Mouse (Mus musculus) limb, embryonic 14.5 days (tissue): Measurements from ENCODE around the gene Fbxl8. TPM values are rescaled to one million over a fixed set of nuclear protein-coding genes. Genes with fewer than 3 reads are reported as not detected.

Source experiments
- ATAC-seq: fragments of 200-750 bp; cut with Nextera tagmentation; 2 replicates; pipeline ENCODE4 v1.8.0; 2017; ENCODE audit warnings: low read depth, moderate number of reproducible peaks, moderate TSS enrichment; ENCODE audit not compliant: low FRiP score
- DNase-seq: peaks from one replicate; pipeline ENCODE4 v3.0.0-alpha.2; 2015; ENCODE audit warnings: low spot score
- H3K27ac ChIP-seq: fragments of 300-500 bp; sonication (generic); replicated peaks from 2 replicates; pipeline ENCODE4 v1.5.1; 2014; ENCODE audit warnings: low read depth, mild to moderate bottlenecking, low read length, moderate library complexity, mixed read lengths
- H3K27me3 ChIP-seq: fragments of 300-500 bp; sonication (generic); 2 replicates; pipeline ENCODE4 v1.6.1; 2014; ENCODE audit warnings: low read length, mixed read lengths; ENCODE audit not compliant: control insufficient read depth, insufficient read depth
- H3K36me3 ChIP-seq: fragments of 300-500 bp; sonication (generic); 2 replicates; pipeline ENCODE4 v1.6.1; 2014; ENCODE audit warnings: mild to moderate bottlenecking, low read length, moderate library complexity, mixed read lengths; ENCODE audit not compliant: control insufficient read depth, insufficient read depth
- H3K4me1 ChIP-seq: fragments of 300-500 bp; sonication (generic); 2 replicates; pipeline ENCODE4 v1.6.1; 2014; ENCODE audit warnings: antibody characterized with exemption, low read length, mixed read lengths; ENCODE audit not compliant: control insufficient read depth, insufficient read depth
- H3K4me2 ChIP-seq: fragments of 300-500 bp; sonication (generic); replicated peaks from 2 replicates; pipeline ENCODE4 v1.6.1; 2014; ENCODE audit warnings: low read depth, mild to moderate bottlenecking, low read length, moderate library complexity; ENCODE audit not compliant: severe bottlenecking
- H3K4me3 ChIP-seq: fragments of 300-500 bp; sonication (generic); replicated peaks from 2 replicates; pipeline ENCODE4 v1.5.1; 2014; ENCODE audit warnings: low read length
- H3K9ac ChIP-seq: fragments of 300-500 bp; sonication (generic); 2 replicates; pipeline ENCODE4 v1.6.1; 2014; ENCODE audit warnings: mild to moderate bottlenecking, low read depth, low read length, moderate library complexity; ENCODE audit not compliant: severe bottlenecking
- H3K9me3 ChIP-seq: fragments of 300-500 bp; sonication (generic); 2 replicates; pipeline ENCODE4 v1.6.1; 2016; ENCODE audit warnings: low read length; ENCODE audit not compliant: control insufficient read depth
- POLR2A ChIP-seq: fragments of 200-500 bp; IDR thresholded peaks from 2 replicates; pipeline ENCODE4 v1.8.0; 2012; ENCODE audit warnings: inconsistent platforms, mild to moderate bottlenecking, moderate library complexity, borderline replicate concordance; ENCODE audit not compliant: insufficient read depth, insufficient read length; ENCODE audit errors: extremely low read depth
- WGBS: fragments of 180-500 bp; shearing (Covaris S2); extraction: QIAGEN DNeasy Blood & Tissue Kit; methylation state at CpG from one replicate; pipeline ENCODE4 v1.1.7; 2014; 5-methylcytosine and 5-hydroxymethylcytosine counted together
- polyA plus RNA-seq, 2 experiments: library from polyadenylated mRNA; depleted of rRNA in 1 of 2; stranded (reverse) in 1 of 2; unstranded in 1 of 2; fragments of >200 nt; fragmentation: Nextera tagmentation in 1 of 2; extraction: Ambion mirVana in 1 of 2; gene quantifications; 2 replicates each; pipeline versions ENCODE4 v1.2.1 to v1.2.3; 2012 to 2014

The Fbxl8 gene
- polyA plus RNA-seq, 2 experiments, result 2.9 to 4.0 TPM

DNA sequence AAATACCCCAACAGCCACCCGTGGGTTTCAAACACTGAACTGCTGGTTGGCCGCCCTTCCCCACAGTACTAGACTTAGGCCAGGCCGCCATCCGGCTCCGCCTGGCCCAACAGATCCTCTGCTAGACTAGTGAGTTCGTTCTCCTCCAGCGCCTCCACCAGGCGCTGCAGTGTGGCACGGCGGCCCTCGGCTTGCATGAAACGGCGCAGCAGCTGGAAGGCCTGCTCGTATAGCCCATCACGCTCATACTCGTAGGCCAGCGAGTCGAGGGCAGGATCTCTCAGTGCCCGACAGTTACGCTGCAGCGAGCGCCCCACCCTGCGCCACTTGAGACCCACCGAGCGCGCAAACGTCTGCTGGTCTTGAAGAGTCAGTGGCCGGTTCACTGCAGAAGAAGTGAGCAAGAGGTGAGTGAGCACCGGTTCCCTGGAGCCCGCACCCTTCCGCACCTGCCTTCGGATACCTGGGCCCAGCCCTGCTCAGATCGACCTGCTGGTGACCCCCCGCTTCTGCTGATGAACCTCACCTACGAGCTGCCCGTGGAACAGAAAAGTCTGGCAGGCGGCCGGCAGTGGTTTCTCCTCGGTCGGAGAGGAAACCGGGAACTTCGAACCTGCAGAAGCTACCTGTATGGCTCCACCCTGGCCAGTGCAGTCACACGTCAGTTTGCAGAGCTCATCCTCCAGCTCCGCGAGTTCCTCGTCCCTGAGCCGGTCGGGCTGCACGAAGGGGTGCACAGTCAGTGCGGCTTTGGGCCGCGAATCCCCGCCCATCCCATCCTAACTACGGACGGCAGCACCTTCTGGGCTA is 5.3 kb upstream of the Fbxl8 start:
- Histone ChIP-seq H3K9ac (0 out of 2 replicates have a peak overlapping the region, but pooled peaks have one; percentile 36), H3K4me2 (peak overlapping the region; percentile 72), H3K27me3 (peaks cover 55% of the 10 kb centered on the region), H3K4me3 (peak overlapping the region; percentile 38), H3K4me1 (peaks cover 21% of the 10 kb centered on the region), H3K9me3 (no peaks in the 10 kb centered on the region; the same call in 1 of the 2 replicates), H3K36me3 (no peaks in the 10 kb centered on the region), H3K27ac (no peak overlapping the region)
- ATAC-seq (no peak), DNase-seq (no peak)
- TF ChIP-seq POLR2A, result no peak
- WGBS, result 3% methylated on average over 55 of the region's 55 CpGs

DNA sequence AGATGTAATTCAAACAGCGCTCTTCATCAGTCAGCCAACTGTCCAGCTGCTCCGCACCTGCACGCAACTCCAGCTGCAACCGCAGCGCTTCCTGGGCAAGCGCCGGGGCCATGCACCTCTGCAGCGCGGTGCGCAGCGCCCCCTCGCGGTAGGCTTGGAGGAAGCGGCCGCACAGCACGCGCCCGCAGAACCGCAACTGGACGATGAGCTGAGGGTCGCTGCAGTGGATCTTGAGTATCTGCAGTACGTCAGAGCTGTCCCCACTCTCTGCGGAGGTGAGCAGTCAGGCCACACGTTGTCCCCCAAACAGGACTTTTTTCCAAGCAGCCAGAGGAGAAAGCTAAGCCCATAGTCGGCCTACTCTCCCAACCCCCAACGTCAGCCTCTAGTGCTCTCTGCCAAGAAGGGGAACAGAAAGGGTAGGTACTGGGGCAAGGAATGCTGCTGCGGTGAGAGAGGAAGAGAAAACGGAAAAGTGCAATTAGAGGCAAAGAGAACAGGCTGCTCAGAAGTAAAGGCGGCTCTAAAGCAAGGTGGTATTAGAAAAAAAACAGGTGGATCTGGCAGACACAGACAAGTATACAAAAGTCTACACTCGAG is 4.6 kb upstream of the Fbxl8 start:
- WGBS, result 5% methylated on average over 29 of the region's 30 CpGs
- Histone ChIP-seq H3K9ac (0 out of 2 replicates have a peak overlapping the region, but pooled peaks have one; percentile 36), H3K9me3 (no peaks in the 10 kb centered on the region; the same call in 1 of the 2 replicates), H3K4me1 (peaks cover 23% of the 10 kb centered on the region), H3K27ac (no peak overlapping the region), H3K36me3 (no peaks in the 10 kb centered on the region), H3K4me2 (peak overlapping the region; percentile 72), H3K27me3 (peaks cover 59% of the 10 kb centered on the region), H3K4me3 (peak overlapping the region; percentile 38)
- peak; percentile 62 for DNase-seq
- TF ChIP-seq POLR2A, result no peak
- ATAC-seq, result peak; percentile 58

DNA sequence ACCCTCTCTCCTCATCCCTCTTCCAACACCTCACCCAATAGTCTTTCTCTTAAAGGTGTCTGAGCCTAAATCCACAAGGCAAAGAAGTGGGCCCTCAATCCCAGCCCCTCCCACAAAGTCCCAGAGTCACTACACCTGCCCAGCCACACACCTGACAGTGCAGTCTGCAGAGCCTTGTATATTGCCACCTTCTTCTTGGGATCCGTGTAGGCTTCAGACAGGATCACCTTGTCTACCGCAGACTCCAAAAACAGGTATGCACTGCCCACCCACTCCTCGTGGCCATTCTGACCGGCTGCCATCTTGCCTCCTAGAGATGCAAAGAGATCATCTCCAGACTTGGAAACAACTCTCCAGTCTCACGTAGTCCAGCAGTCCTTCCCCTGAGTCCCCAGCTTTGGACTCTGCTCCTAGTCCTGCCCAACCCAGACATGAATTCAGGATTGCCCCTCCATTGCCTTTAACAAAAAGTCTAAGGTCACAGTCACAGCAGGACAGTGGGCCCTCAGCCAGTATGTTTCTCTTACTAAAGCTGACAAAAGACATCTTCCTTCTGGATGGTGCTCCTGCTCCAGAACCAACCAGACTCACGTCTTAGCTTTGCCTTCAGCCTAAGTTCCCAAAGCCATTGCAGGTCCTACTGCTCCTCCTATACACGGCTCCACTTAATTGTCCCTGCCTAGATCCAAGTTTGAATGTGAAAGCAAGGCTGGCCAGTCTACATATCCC is 3.9 kb upstream of the Fbxl8 start:
- Histone ChIP-seq H3K4me1 (peaks cover 21% of the 10 kb centered on the region), H3K36me3 (no peaks in the 10 kb centered on the region), H3K4me2 (no peak overlapping the region), H3K9me3 (no peaks in the 10 kb centered on the region; the same call in 1 of the 2 replicates), H3K27me3 (peaks cover 58% of the 10 kb centered on the region), H3K27ac (no peak overlapping the region), H3K4me3 (no peak overlapping the region), H3K9ac (no peak overlapping the region)
- 64% methylated on average over 7 of the region's 7 CpGs for WGBS
- ATAC-seq, result no peak
- no peak for TF ChIP-seq POLR2A
- no peak for DNase-seq

DNA sequence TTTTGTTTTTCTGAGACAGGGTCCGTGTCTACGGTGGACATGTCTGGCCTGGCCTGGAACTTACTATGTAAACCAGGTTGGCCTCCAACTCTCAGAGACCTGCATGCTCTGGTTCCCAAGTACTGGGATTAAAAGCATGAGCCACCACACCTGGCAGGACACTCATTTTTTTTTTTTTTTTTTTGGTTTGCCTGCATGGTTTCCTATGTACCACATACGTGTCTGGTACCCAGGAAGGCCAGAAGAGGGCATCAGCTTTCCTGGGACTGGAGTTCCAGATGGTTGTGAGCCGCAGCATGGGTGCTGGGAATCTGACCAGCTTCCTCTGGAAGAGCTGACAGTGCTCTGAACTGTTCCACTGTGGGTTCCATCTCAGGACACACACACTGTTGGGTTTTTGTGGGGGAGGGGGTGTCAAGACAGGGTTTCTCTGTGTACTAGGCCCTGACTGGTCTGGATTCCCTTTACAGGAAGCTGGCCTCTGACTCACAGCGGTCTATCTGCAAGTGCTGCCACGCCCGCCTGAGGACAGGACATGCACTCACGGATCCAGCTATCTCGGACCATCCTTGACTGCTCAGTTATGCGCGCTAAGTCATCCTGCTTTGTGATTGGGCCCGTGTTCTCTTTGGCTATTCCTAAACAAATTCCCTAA is 3.0 kb upstream of the Fbxl8 start:
- no peak for DNase-seq
- H3K9ac ChIP-seq, result no peak overlapping the region
- no peak for TF ChIP-seq POLR2A
- no peaks in the 10 kb centered on the region; the same call in 1 of the 2 replicates for H3K9me3 ChIP-seq
- ATAC-seq, result no peak
- no peaks in the 10 kb centered on the region for H3K36me3 ChIP-seq
- no peak overlapping the region for H3K4me3 ChIP-seq
- no peak overlapping the region for H3K27ac ChIP-seq
- no peak overlapping the region for H3K4me2 ChIP-seq
- H3K27me3 ChIP-seq, result peaks cover 58% of the 10 kb centered on the region
- 90% methylated on average over 12 of the region's 12 CpGs for WGBS
- peaks cover 19% of the 10 kb centered on the region for H3K4me1 ChIP-seq

DNA sequence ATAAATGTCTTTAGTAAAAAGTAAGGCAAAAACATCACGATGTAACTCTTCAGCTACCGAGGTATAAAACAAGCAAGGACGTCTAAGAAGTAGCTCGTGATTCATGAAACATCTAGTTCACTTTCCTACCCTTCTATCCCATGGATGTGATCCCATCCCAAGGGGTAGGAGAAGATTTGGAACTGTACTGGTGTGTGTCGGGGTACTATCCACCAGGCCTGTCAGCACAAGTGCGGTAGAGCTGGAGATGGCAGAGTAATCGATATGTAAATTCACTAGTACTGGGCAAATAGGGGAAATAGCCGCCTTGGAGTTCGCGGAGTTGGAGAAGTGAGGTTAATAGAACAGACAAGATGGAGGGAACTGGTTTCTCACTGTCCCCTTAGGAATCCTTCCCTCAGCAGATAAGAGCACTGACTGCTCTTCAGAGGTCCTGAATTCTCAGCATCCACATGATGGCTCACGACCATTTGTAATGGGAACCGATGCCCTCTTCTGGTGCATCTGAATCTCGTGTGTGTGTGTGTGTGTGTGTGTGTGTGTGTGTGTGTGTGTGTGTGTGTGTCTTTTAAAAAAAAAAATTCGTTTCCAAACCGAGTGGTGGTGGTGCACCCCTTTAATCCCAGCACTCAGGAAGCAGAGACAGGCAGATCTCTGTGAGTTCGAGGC is 1.1 kb upstream of the Fbxl8 start:
- Histone ChIP-seq H3K9me3 (no peaks in the 10 kb centered on the region; the same call in 1 of the 2 replicates), H3K4me1 (peaks cover 23% of the 10 kb centered on the region), H3K27me3 (peaks cover 68% of the 10 kb centered on the region), H3K9ac (no peak overlapping the region), H3K36me3 (no peaks in the 10 kb centered on the region), H3K4me3 (peak overlapping the region; percentile 66), H3K27ac (no peak overlapping the region), H3K4me2 (peak overlapping the region; percentile 74)
- no peak for DNase-seq
- no peak for TF ChIP-seq POLR2A
- ATAC-seq, result no peak
- 44% methylated on average over 16 of the region's 16 CpGs for WGBS
